Mouse (Mus musculus) liver, adult (tissue): ENCODE data around the gene Ric1.
A peak's percentile ranks its signal among the peaks of the same experiment; 100 is the strongest.

Experiments
- GATA4 ChIP-seq: IDR thresholded peaks from 2 replicates; pipeline ENCODE4 v1.6.1; 2014; ENCODE audit warnings: mild to moderate bottlenecking, low read length; ENCODE audit not compliant: insufficient replicate concordance

Ric1 gene

GRCm38 (mm10) chr19:29612102-29612501 is 90.0 kb downstream of the Ric1 start:
- no peak for TF ChIP-seq GATA4

DNA sequence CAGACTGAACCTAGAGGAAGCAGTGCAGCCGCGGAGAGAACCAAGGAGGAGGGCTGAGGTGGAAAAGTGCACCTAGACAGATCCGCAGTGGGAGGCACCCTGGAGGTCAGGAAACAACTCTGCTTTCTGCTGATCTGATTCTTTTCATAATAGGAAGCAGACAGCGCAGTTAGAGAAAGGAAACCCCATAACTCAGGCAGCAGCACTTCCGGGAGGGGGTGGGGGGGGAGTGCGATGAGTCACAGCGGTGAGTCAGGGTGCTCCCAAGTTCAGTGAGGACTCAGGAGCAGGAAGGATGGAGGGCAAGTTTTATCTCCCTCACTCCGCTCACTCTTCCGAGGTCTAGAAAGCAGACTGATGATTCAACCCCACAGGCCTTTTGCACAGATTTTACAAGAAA is 119.0 kb downstream of the Ric1 start:
- TF ChIP-seq GATA4, result peak; percentile 45; the same call in 1 of the 2 replicates

GRCm38 (mm10) chr19:29641510-29641909 is 119.4 kb downstream of the Ric1 start:
- no peak for TF ChIP-seq GATA4

DNA sequence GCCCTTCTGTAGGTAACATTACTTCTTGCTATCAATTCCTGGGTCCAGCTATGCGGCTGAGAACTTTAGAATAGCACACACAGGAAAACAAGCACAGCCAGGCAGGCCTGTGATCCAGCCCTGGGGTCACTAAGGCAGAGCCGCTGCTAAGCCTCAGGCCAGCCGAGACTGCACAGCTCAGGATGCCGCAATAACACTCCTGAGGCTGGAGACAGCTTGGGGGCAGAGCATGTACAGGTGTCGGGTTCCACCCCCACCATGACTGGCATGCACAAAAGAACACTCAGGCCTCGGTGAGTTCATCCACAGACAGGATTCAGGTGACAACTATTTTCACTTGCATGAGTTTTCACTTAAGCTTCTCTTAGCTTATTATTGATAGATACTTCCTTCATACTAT is 120.1 kb downstream of the Ric1 start:
- TF ChIP-seq GATA4, result no peak

DNA sequence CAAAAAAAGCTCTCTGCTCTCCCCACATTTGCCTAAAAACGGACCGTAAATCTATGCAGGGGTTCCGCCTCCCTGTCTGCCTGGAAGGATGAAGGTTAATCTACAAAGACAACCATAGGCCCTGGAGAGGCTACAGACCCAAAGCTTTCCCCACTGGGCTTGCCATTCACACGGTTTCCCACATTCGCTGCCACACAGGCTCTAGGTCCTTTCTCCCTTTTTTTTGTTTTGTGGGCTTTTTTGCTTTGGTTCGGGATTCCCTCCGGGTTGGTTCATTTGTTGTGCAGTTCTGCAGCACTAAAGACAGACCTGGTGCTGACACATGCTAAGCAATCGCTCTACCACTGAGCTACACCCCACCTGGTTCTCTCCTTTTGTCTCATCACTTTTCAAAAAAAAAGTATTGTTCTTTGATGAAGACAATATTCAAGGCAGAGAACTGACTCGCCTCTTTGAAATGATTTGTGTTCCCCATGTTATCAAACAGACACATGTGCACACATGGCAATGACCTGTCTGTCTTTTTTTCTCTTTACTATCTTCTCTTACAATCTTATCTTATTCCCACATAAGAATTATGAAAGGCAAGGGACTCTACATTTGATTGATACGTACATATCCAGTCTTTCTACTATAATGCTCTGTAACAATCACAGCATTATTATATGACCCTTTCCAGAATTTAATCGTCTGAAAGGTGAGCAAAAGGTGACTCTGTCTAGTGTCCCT is 121.3 kb downstream of the Ric1 start:
- no peak for TF ChIP-seq GATA4

- no peak for TF ChIP-seq GATA4
Observed at GRCm38 (mm10) chr19:29644747-29645146, 122.7 kb downstream of the Ric1 start.

DNA sequence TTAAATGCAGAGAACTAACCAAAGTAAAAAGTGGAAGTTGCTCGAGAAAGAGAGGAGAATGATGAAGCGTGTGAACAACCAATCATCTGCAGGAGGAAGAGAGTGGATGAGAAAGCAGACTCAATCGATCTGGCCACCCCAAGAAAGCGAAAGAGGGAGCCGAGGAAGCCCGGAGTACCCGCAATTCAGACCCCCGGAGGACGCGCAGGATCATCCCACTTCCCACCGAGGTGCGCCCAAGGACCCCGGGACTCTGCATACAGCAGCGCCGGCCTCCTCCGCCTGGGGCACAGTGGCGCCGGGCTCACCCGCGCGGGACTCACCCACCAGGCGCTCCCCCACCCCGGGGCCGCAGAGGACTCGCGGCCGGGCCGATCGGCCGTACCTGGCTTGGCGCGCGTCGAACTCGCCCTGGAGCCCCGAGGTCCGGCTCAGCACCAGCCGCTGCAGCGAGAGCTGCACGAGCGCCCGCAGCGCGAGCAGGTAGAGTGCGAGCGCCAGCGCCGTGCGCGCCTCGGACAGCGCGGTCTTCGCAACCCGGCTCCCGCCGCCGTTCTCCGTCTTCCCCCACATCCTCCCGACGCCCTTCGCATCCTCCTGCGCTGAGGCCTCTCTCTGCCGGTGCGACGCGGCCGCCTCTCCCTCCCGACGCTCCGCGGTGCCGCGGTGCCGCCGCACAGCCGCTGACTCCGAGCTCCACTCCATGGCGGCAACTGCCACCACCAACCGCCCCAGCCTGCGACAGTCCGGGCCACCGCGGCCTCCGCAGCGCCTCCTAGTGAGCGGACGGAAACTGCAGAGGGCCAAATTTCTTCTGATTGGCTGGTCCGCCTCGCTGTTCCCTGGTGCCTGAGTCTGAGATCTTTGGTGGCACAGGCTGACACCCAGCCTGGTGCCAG is 125.8 kb downstream of the Ric1 start, which contains the start of gene Ermp1:
TSS of gene Ermp1 (minus strand) at position 765 of the 899 bp plus-strand sequence.
- peak; percentile 45; the same call in 1 of the 2 replicates for TF ChIP-seq GATA4

DNA sequence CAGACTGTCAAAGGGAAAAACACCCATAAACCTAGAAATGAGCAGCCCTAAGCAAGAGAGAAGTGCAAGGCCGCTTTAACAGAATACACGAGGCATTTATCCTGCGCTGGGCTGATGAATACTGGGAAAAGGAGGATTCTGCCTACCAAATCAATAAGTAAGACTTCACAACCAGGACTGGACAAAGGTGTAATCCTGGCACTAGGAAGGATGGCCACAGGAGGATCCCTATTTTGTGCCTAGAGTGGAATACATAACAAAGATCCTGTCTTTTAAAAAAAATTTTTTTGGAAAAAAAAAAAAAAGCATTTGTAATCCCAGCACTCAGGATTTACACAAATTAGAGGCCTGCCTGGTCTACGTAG is 126.5 kb downstream of the Ric1 start:
- no peak for TF ChIP-seq GATA4

GRCm38 (mm10) chr19:29649683-29650082 is 127.6 kb downstream of the Ric1 start:
- TF ChIP-seq GATA4, result no peak

- no peak for TF ChIP-seq GATA4
Observed at GRCm38 (mm10) chr19:29653768-29654265, 131.7 kb downstream of the Ric1 start.

GRCm38 (mm10) chr19:29655148-29655547 is 133.1 kb downstream of the Ric1 start:
- no peak for TF ChIP-seq GATA4

DNA sequence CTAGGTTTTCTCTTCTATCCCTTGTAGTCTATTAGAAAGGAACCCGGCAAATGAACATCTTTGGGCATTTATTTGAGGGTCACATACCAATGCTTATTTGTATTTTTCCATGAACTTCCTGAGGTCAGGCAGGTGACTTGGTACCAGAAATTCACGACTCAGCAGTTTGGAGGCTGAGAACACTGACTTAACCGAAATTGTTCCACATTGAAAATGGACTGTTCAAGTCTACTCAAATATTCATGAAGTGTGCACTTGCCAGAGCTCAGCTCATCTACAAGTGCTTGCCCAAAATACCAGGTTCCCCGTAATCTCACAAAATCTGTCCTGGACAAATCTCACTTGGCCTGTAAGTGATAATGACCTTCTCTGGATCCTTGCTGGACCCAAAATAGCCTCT is 133.9 kb downstream of the Ric1 start:
- TF ChIP-seq GATA4, result no peak
